11 mouse cellular contexts compared by ENCODE assay signal in the genomic region with DNA sequence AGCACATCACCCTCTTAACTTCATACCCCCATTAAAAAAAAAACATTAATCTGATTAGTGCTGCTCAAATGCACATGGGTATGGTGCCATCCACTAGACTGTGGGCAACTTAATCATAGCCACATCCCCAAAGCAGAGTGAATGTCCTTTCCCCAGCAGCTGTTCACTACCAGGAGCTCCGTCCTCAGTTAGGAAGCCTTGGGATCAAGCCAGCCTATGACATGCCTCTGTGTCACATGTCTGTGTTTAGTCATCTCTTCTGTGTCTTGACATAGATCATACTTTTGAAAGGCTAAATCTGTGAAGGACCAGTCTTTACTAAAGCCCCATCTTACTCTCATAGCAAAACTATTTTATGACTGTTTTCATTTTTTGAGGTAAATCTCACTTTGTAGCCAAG.
DNase-seq lines count a peak whose midpoint lies in the region; ATAC-seq and TF ChIP-seq lines count a peak whose summit lies in the region.
"Had no signal": no experiment of that assay in that cellular context is flagged by ENCODE, and none has a peak within 500 bp of the region (broad histone marks: within the 10 kb centered on the region; RNA-seq: fewer than 3 reads in every experiment).

No protein-coding gene starts in this region.

- TF ChIP-seq POLR2A in lung, adult 2 months (IDR thresholded peaks at IDR 0.05; ENCODE audit: borderline replicate concordance, extremely low read depth, low read depth, low read length), result no peak

- H3K9ac ChIP-seq in heart, embryonic 12.5 days, result no peak overlapping the region
- H3K9ac ChIP-seq in lung, postnatal 0 days (replicated peaks; ENCODE audit: low read depth), result no peak overlapping the region

- WGBS in heart, embryonic 12.5 days, result 75% methylated on average over 1 of the region's 1 CpGs
- 54% methylated on average over 1 of the region's 1 CpGs for WGBS in lung, postnatal 0 days
- WGBS in lung, adult 2 months, result 74% methylated on average over 1 of the region's 1 CpGs

- H3K4me2 ChIP-seq in heart, embryonic 12.5 days, result no peak overlapping the region
- no peak overlapping the region for H3K4me2 ChIP-seq in lung, postnatal 0 days (replicated peaks; ENCODE audit: low read depth, low read length)

- H3K27me3 ChIP-seq in heart, embryonic 12.5 days (replicated peaks), result no peaks in the 10 kb centered on the region
- H3K27me3 ChIP-seq in lung, postnatal 0 days (replicated peaks; ENCODE audit: insufficient read depth, low read length), result no peaks in the 10 kb centered on the region

- no peaks in the 10 kb centered on the region for H3K4me1 ChIP-seq in heart, embryonic 12.5 days (replicated peaks)
- H3K4me1 ChIP-seq in lung, postnatal 0 days (ENCODE audit: insufficient read depth, low read depth, low read length), result no peaks in the 10 kb centered on the region
- H3K4me1 ChIP-seq in lung, adult 2 months (ENCODE audit: control insufficient read depth, insufficient read depth, low read length), result no peaks in the 10 kb centered on the region

- no peak for TF ChIP-seq EP300 in lung, postnatal 0 days (IDR thresholded peaks at IDR 0.05)

- H3K27ac ChIP-seq in heart, embryonic 12.5 days (ENCODE audit: poor library complexity, severe bottlenecking), result no peak overlapping the region
- no peak overlapping the region for H3K27ac ChIP-seq in lung, postnatal 0 days (ENCODE audit: low read length)
- H3K27ac ChIP-seq: stomach, postnatal 0 days had no signal

- intact Hi-C loops in gastrocnemius, postnatal 14 days (cut with DNase I; ENCODE audit: low total_unique reads), result no loop called here

- TF ChIP-seq CTCF in lung, postnatal 0 days (IDR thresholded peaks at IDR 0.05), result no peak
- TF ChIP-seq CTCF in lung, adult 2 months (IDR thresholded peaks at IDR 0.05; ENCODE audit: insufficient read depth, low read length), result no peak

- H3K9me3 ChIP-seq in heart, embryonic 12.5 days (replicated peaks), result no peaks in the 10 kb centered on the region
- no peaks in the 10 kb centered on the region for H3K9me3 ChIP-seq in lung, postnatal 0 days (ENCODE audit: low read length)

- H3K36me3 ChIP-seq in heart, embryonic 12.5 days, result no peaks in the 10 kb centered on the region
- no peaks in the 10 kb centered on the region for H3K36me3 ChIP-seq in lung, postnatal 0 days (ENCODE audit: insufficient read depth, low read length)

- H3K4me3 ChIP-seq in heart, embryonic 12.5 days, result no peak overlapping the region
- no peak overlapping the region for H3K4me3 ChIP-seq in lung, postnatal 0 days (ENCODE audit: low read depth, low read length)
- H3K4me3 ChIP-seq in lung, adult 2 months (replicated peaks; ENCODE audit: extremely low read depth, low read depth, low read length), result no peak overlapping the region

- peak; percentile 45 to 49 for DNase-seq in heart, adult 18-20 months
- DNase-seq in lung, postnatal 0 days (ENCODE audit: low spot score), result peak; percentile 47
- DNase-seq in lung, adult 2 months, result no peak
- peak; percentile 15 for DNase-seq in Muller cell, postnatal 12 days (ENCODE audit: inconsistent ontology term)
- DNase-seq in gastrocnemius, postnatal 14 days, result peak; percentile 20
- DNase-seq in layer of hippocampus, postnatal 14 days (ENCODE audit: low spot score in 2 of 2), result no peak
- DNase-seq: kidney, adult 8-10 months; layer of hippocampus, postnatal 36 days had no signal

- ATAC-seq in heart, embryonic 12.5 days (ENCODE audit: insufficient number of reproducible peaks, low FRiP score), result no peak
- peak; percentile 52 for ATAC-seq in lung, postnatal 0 days
- ATAC-seq in inflammation-experienced regulatory T-cells, adult 6 months, result no peak

Comparison
In these comparisons a context has a peak if more than half of its experiments do, and no peak if none do; other contexts are left out.
1. DNase-seq: peak in heart, adult 18-20 months (2 of 2), lung, postnatal 0 days (single experiment), Muller cell, postnatal 12 days (single experiment) and gastrocnemius, postnatal 14 days (single experiment); none in lung, adult 2 months (single experiment) and layer of hippocampus, postnatal 14 days (0 of 2).